Mouse (Mus musculus) hindbrain, embryonic 13.5 days (tissue): ENCODE data around the gene Gm20388. TPM values are rescaled to one million over a fixed set of nuclear protein-coding genes. Genes with fewer than 3 reads are reported as not detected.

Experiments
- ATAC-seq: fragments of 200-750 bp; cut with Nextera tagmentation; 2 replicates; pipeline ENCODE4 v1.8.0; 2017; ENCODE audit warnings: moderate TSS enrichment; ENCODE audit not compliant: low FRiP score
- H3K27ac ChIP-seq: fragments of 300-500 bp; sonication (generic); 2 replicates; pipeline ENCODE4 v1.5.1; 2015; ENCODE audit warnings: inconsistent platforms, mild to moderate bottlenecking, moderate library complexity
- H3K27me3 ChIP-seq: fragments of 300-500 bp; sonication (generic); 2 replicates; pipeline ENCODE4 v1.6.1; 2015; ENCODE audit warnings: mild to moderate bottlenecking, inconsistent platforms
- H3K36me3 ChIP-seq: fragments of 300-500 bp; sonication (generic); 2 replicates; pipeline ENCODE4 v1.6.1; 2015; ENCODE audit warnings: mild to moderate bottlenecking, inconsistent platforms
- H3K4me1 ChIP-seq: fragments of 300-500 bp; sonication (generic); replicated peaks from 2 replicates; pipeline ENCODE4 v1.6.1; 2015; ENCODE audit warnings: inconsistent platforms
- H3K4me2 ChIP-seq: fragments of 300-500 bp; sonication (generic); 2 replicates; pipeline ENCODE4 v1.6.1; 2015; ENCODE audit warnings: inconsistent platforms, mild to moderate bottlenecking, moderate library complexity
- H3K4me3 ChIP-seq: fragments of 300-500 bp; sonication (generic); 2 replicates; pipeline ENCODE4 v1.5.1; 2015; ENCODE audit warnings: mild to moderate bottlenecking, inconsistent platforms
- H3K9ac ChIP-seq: fragments of 300-500 bp; sonication (generic); 2 replicates; pipeline ENCODE4 v1.6.1; 2015; ENCODE audit warnings: mild to moderate bottlenecking, inconsistent platforms
- H3K9me3 ChIP-seq: fragments of 300-500 bp; sonication (generic); 2 replicates; pipeline ENCODE4 v1.6.1; 2016; ENCODE audit warnings: inconsistent platforms
- WGBS: fragments of 180-500 bp; shearing (Covaris S2); methylation state at CpG from one replicate; pipeline ENCODE4 v1.1.7; 2015; 5-methylcytosine and 5-hydroxymethylcytosine counted together
- polyA plus RNA-seq: library from polyadenylated mRNA; unstranded; fragments of >200 nt; fragmentation: Nextera tagmentation; extraction: Ambion mirVana; gene quantifications from 2 replicates; pipeline ENCODE4 v1.2.1, GENCODE M21; 2015

The Gm20388 gene
- polyA plus RNA-seq, 1 experiment from 2014 or later, result 1.9 TPM

GRCm38 (mm10) chr8:122019162-122019561 lies 2108.5 kb downstream of the Gm20388 start:
- no peak overlapping the region for H3K27ac ChIP-seq
- peaks cover 55% of the 10 kb centered on the region for H3K36me3 ChIP-seq
- H3K9ac ChIP-seq, result no peak overlapping the region
- 97% methylated on average over 1 of the region's 1 CpGs for WGBS
- ATAC-seq, result no peak
- peaks cover 23% of the 10 kb centered on the region for H3K4me1 ChIP-seq
- H3K9me3 ChIP-seq, result no peaks in the 10 kb centered on the region
- no peaks in the 10 kb centered on the region for H3K27me3 ChIP-seq
- H3K4me2 ChIP-seq, result no peak overlapping the region
- H3K4me3 ChIP-seq, result no peak overlapping the region

- no peak overlapping the region for H3K27ac ChIP-seq
- H3K4me1 ChIP-seq, result peaks cover 16% of the 10 kb centered on the region
- 89% methylated on average over 8 of the region's 8 CpGs for WGBS
- no peak overlapping the region for H3K4me3 ChIP-seq
- no peak overlapping the region for H3K4me2 ChIP-seq
- H3K36me3 ChIP-seq, result peaks cover 64% of the 10 kb centered on the region
- no peaks in the 10 kb centered on the region for H3K9me3 ChIP-seq
- H3K27me3 ChIP-seq, result no peaks in the 10 kb centered on the region
- H3K9ac ChIP-seq, result no peak overlapping the region
- ATAC-seq, result no peak
These were observed 2109.6 kb downstream of the Gm20388 start for GRCm38 (mm10) chr8:122020050-122020771.

GRCm38 (mm10) chr8:122021725-122022124 lies 2111.1 kb downstream of the Gm20388 start:
- 81% methylated on average over 2 of the region's 2 CpGs for whole genome bisulfite sequencing

DNA sequence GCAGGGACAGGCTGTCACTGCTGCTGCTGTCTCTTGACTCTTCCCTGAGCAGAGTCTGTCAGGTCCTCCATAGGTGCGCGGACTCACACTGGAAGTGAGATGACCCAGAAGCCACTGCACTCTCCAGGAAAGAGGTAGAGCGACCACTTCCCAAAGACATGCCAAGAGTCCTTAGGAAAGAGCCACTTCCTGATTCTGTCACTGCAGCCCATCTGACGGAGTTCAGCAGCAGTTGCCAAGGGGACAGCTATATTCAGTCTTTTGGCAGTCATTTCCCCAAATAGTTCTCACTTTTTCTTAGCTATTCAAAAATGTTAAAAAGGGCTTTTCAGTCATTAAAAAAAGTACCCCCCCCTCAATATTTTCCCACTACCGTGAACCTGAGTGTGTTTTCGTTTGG lies 2111.6 kb downstream of the Gm20388 start:
- Histone ChIP-seq H3K27ac (no peak overlapping the region), H3K27me3 (no peaks in the 10 kb centered on the region), H3K4me3 (no peak overlapping the region), H3K36me3 (peaks cover 74% of the 10 kb centered on the region), H3K4me2 (no peak overlapping the region), H3K4me1 (peaks cover 16% of the 10 kb centered on the region), H3K9ac (no peak overlapping the region), H3K9me3 (no peaks in the 10 kb centered on the region)
- 79% methylated on average over 6 of the region's 6 CpGs for WGBS
- no peak for ATAC-seq

More at GRCm38 (mm10) chr8:122021725-122022124, 2111.1 kb downstream of the Gm20388 start:
- no peak overlapping the region for H3K4me2 ChIP-seq
- no peak for ATAC-seq
- no peak overlapping the region for H3K4me3 ChIP-seq
- peaks cover 16% of the 10 kb centered on the region for H3K4me1 ChIP-seq
- no peak overlapping the region for H3K9ac ChIP-seq
- H3K27me3 ChIP-seq, result no peaks in the 10 kb centered on the region
- H3K36me3 ChIP-seq, result peaks cover 74% of the 10 kb centered on the region
- H3K27ac ChIP-seq, result peak overlapping the region; percentile 40; the same call in 1 of the 2 replicates
- H3K9me3 ChIP-seq, result no peaks in the 10 kb centered on the region

- Histone ChIP-seq H3K36me3 (peaks cover 73% of the 10 kb centered on the region), H3K4me1 (peaks cover 16% of the 10 kb centered on the region), H3K27me3 (no peaks in the 10 kb centered on the region), H3K4me2 (no peak overlapping the region), H3K27ac (no peak overlapping the region), H3K9ac (no peak overlapping the region), H3K4me3 (no peak overlapping the region), H3K9me3 (no peaks in the 10 kb centered on the region)
- ATAC-seq, result no peak
- WGBS, result 74% methylated on average over 4 of the region's 4 CpGs
These were observed 2112.1 kb downstream of the Gm20388 start for GRCm38 (mm10) chr8:122022705-122023104.

DNA sequence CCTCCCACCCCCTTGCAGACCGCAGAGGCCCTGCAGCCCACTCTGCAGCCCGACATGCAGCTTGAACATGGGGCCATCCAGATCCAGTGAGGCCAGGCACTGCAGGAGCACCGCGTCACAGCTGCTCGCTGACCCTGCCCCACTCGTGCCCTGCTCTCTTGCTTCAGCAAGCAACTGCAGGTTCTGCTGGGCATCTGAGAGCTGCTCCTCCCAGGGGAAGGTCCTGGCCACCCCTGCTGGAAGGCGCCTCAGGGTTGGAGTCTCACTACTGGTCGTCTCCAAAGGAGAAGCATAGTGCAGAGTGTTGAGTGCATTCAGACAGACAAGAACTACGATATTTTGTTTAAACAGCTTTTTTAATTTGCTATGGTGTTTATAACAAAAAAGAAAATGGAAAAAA lies 2114.9 kb downstream of the Gm20388 start:
- Histone ChIP-seq H3K4me3 (no peak overlapping the region), H3K9ac (no peak overlapping the region), H3K36me3 (peaks cover 55% of the 10 kb centered on the region), H3K4me1 (peaks cover 22% of the 10 kb centered on the region), H3K27ac (no peak overlapping the region), H3K27me3 (no peaks in the 10 kb centered on the region), H3K4me2 (no peak overlapping the region), H3K9me3 (no peaks in the 10 kb centered on the region)
- no peak for ATAC-seq
- 88% methylated on average over 9 of the region's 9 CpGs for WGBS

DNA sequence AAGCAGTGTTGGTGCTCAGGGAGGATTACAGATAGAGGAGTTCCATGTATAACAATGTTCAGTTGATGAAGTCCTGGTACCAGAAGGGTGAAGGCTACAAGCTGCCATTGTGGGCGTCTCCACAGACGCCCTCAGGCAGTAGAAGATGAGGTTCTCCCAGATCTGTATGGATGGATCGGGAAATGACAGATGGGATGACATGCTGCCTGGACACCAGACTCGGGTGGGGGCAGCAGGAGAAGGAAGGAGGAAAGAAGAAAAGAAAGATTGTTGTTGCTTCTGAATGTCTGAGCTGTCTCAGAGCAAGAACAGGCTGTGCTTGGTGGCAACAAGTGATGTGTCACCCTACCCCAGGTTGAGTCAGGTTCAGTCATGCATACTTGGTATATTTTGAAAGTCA lies 2117.5 kb downstream of the Gm20388 start:
- Histone ChIP-seq H3K27me3 (no peaks in the 10 kb centered on the region), H3K9me3 (no peaks in the 10 kb centered on the region), H3K36me3 (peaks cover 45% of the 10 kb centered on the region), H3K27ac (no peak overlapping the region), H3K4me1 (peaks cover 36% of the 10 kb centered on the region), H3K4me2 (no peak overlapping the region), H3K9ac (no peak overlapping the region), H3K4me3 (no peak overlapping the region)
- WGBS, result 74% methylated on average over 4 of the region's 4 CpGs
- no peak for ATAC-seq

GRCm38 (mm10) chr8:122030965-122031364 lies 2120.3 kb downstream of the Gm20388 start:
- H3K4me3 ChIP-seq, result no peak overlapping the region
- peaks cover 40% of the 10 kb centered on the region for H3K4me1 ChIP-seq
- peak overlapping the region; percentile 36; the same call in 1 of the 2 replicates for H3K9ac ChIP-seq
- H3K27me3 ChIP-seq, result no peaks in the 10 kb centered on the region
- ATAC-seq, result no peak
- no peaks in the 10 kb centered on the region for H3K9me3 ChIP-seq
- 30% methylated on average over 7 of the region's 7 CpGs for WGBS
- peak overlapping the region; percentile 62 for H3K27ac ChIP-seq
- no peak overlapping the region for H3K4me2 ChIP-seq
- H3K36me3 ChIP-seq, result peaks cover 21% of the 10 kb centered on the region

DNA sequence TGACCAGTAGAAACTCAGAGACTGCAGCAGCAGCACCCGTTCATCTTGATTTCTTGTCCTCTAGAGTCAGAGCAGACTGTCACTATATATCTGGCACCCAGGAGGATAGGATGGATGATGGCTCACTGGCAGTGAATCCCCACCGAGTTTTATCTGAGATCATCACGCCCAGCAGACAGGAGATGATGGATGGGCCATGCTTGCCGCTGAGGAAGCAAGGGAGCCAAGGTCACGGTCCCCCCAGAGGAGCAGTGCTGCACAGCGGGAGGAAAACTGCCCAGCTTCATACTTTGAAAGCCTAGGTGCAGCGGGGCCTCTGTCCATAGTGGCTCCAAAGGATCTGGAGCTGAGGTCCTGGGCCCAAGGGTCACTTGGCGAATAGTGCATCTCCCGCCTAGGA lies 2122.1 kb downstream of the Gm20388 start:
- peak overlapping the region; percentile 74 for H3K27ac ChIP-seq
- ATAC-seq, result 0 out of 2 replicates have a peak, but pooled peaks have one; percentile 40
- H3K9me3 ChIP-seq, result no peaks in the 10 kb centered on the region
- H3K9ac ChIP-seq, result peak overlapping the region; percentile 54
- WGBS, result 39% methylated on average over 9 of the region's 9 CpGs
- no peak overlapping the region for H3K4me2 ChIP-seq
- peaks cover 40% of the 10 kb centered on the region for H3K4me1 ChIP-seq
- no peaks in the 10 kb centered on the region for H3K27me3 ChIP-seq
- H3K36me3 ChIP-seq, result 0 out of 2 replicates have a peak, but pooled peaks cover 4% of the 10 kb centered on the region
- H3K4me3 ChIP-seq, result no peak overlapping the region

- no peak overlapping the region for H3K9ac ChIP-seq
- no peaks in the 10 kb centered on the region for H3K36me3 ChIP-seq
- peaks cover 30% of the 10 kb centered on the region for H3K4me1 ChIP-seq
- H3K4me2 ChIP-seq, result no peak overlapping the region
- 82% methylated on average over 7 of the region's 7 CpGs for WGBS
- no peaks in the 10 kb centered on the region for H3K9me3 ChIP-seq
- peaks cover 3% of the 10 kb centered on the region; the same call in 1 of the 2 replicates for H3K27me3 ChIP-seq
- H3K27ac ChIP-seq, result no peak overlapping the region
- no peak overlapping the region for H3K4me3 ChIP-seq
- no peak for ATAC-seq
These were observed 2124.9 kb downstream of the Gm20388 start for GRCm38 (mm10) chr8:122035543-122035942.

- WGBS, result 78% methylated on average over 6 of the region's 6 CpGs
These were observed 2125.7 kb downstream of the Gm20388 start for GRCm38 (mm10) chr8:122036325-122036724.

GRCm38 (mm10) chr8:122037279-122037678 lies 2126.6 kb downstream of the Gm20388 start:
- WGBS, result 77% methylated on average over 7 of the region's 7 CpGs
- H3K9me3 ChIP-seq, result no peaks in the 10 kb centered on the region

More at GRCm38 (mm10) chr8:122036325-122036724, 2125.7 kb downstream of the Gm20388 start:
- Histone ChIP-seq H3K27me3 (peaks cover 3% of the 10 kb centered on the region; the same call in 1 of the 2 replicates), H3K9me3 (no peaks in the 10 kb centered on the region), H3K4me2 (no peak overlapping the region), H3K27ac (no peak overlapping the region), H3K4me3 (no peak overlapping the region), H3K4me1 (peaks cover 22% of the 10 kb centered on the region), H3K36me3 (no peaks in the 10 kb centered on the region), H3K9ac (no peak overlapping the region)
- no peak for ATAC-seq

GRCm38 (mm10) chr8:122038076-122038475 lies 2127.4 kb downstream of the Gm20388 start:
- H3K4me3 ChIP-seq, result no peak overlapping the region
- WGBS, result 93% methylated on average over 6 of the region's 6 CpGs
- ATAC-seq, result no peak
- H3K27ac ChIP-seq, result no peak overlapping the region
- no peak overlapping the region for H3K4me2 ChIP-seq
- no peaks in the 10 kb centered on the region for H3K36me3 ChIP-seq
- no peaks in the 10 kb centered on the region for H3K9me3 ChIP-seq
- no peak overlapping the region for H3K9ac ChIP-seq
- peaks cover 10% of the 10 kb centered on the region; the same call in 1 of the 2 replicates for H3K27me3 ChIP-seq
- H3K4me1 ChIP-seq, result peaks cover 4% of the 10 kb centered on the region

More at GRCm38 (mm10) chr8:122037279-122037678, 2126.6 kb downstream of the Gm20388 start:
- H3K9ac ChIP-seq, result no peak overlapping the region
- H3K27me3 ChIP-seq, result peaks cover 3% of the 10 kb centered on the region; the same call in 1 of the 2 replicates
- no peak overlapping the region for H3K27ac ChIP-seq
- H3K4me1 ChIP-seq, result peaks cover 12% of the 10 kb centered on the region
- no peaks in the 10 kb centered on the region for H3K36me3 ChIP-seq
- no peak overlapping the region for H3K4me3 ChIP-seq
- no peak for ATAC-seq
- no peak overlapping the region for H3K4me2 ChIP-seq
